Mouse (Mus musculus): ENCODE measurements at regions not wholly inside any gene's neighbourhood (a gene's known extent, or its start where the extent isn't known, plus 50 kb on each side); places are given as distances from the start of the nearest gene placed in this dataset.

GRCm38 (mm10) chr1:125234747-125235146, 200.8 kb downstream of the Actr3 start:
- Histone ChIP-seq H3K4me3 (no peak overlapping the region), H3K4me1 (no peaks in the 10 kb centered on the region)
- 91% methylated on average over 2 of the region's 2 CpGs for WGBS

GRCm38 (mm10) chr1:125223370-125223769, 212.2 kb downstream of the Actr3 start:
- Histone ChIP-seq H3K4me3 (no peak overlapping the region), H3K27ac (no peak overlapping the region), H3K36me3 (no peaks in the 10 kb centered on the region), H3K4me1 (no peaks in the 10 kb centered on the region), H3K27me3 (ENCODE audit: low read depth, poor library complexity, severe bottlenecking) (no peaks in the 10 kb centered on the region), H3K9me3 (replicated peaks) (no peaks in the 10 kb centered on the region)
- 75% methylated on average over 10 of the region's 10 CpGs for WGBS
- DNase-seq (ENCODE audit: low spot score) = no peak

More at GRCm38 (mm10) chr1:125234747-125235146, 200.8 kb downstream of the Actr3 start:
- Histone ChIP-seq H3K27me3 (ENCODE audit: low read depth, poor library complexity, severe bottlenecking) (no peaks in the 10 kb centered on the region), H3K36me3 (no peaks in the 10 kb centered on the region), H3K9me3 (replicated peaks) (no peaks in the 10 kb centered on the region), H3K27ac (no peak overlapping the region)
- no peak for DNase-seq (ENCODE audit: low spot score)

GRCm38 (mm10) chr1:125216192-125216591, 219.3 kb downstream of the Actr3 start:
- H3K9me3 ChIP-seq (replicated peaks) = no peaks in the 10 kb centered on the region
- WGBS = 90% methylated on average over 6 of the region's 6 CpGs
- no peak overlapping the region for H3K27ac ChIP-seq
- no peak for DNase-seq (ENCODE audit: low spot score)
- no peaks in the 10 kb centered on the region for H3K4me1 ChIP-seq
- no peaks in the 10 kb centered on the region for H3K27me3 ChIP-seq (ENCODE audit: low read depth, poor library complexity, severe bottlenecking)
- no peak overlapping the region for H3K4me3 ChIP-seq
- H3K36me3 ChIP-seq = no peaks in the 10 kb centered on the region

- Histone ChIP-seq H3K4me1 (no peaks in the 10 kb centered on the region), H3K4me3 (no peak overlapping the region), H3K27me3 (ENCODE audit: low read depth, poor library complexity, severe bottlenecking) (no peaks in the 10 kb centered on the region), H3K27ac (no peak overlapping the region), H3K36me3 (no peaks in the 10 kb centered on the region), H3K9me3 (replicated peaks) (no peaks in the 10 kb centered on the region)
- DNase-seq (ENCODE audit: low spot score) = no peak
- 88% methylated on average over 1 of the region's 1 CpGs for WGBS
Observed at GRCm38 (mm10) chr1:125187091-125187490, 248.4 kb downstream of the Actr3 start.

- H3K36me3 ChIP-seq = no peaks in the 10 kb centered on the region
- H3K27ac ChIP-seq = no peak overlapping the region
- no peak overlapping the region for H3K4me3 ChIP-seq
- no peak for DNase-seq (ENCODE audit: low spot score)
- H3K9me3 ChIP-seq (replicated peaks) = no peaks in the 10 kb centered on the region; the same call in 1 of the 2 replicates
- H3K4me1 ChIP-seq = no peaks in the 10 kb centered on the region
- H3K27me3 ChIP-seq (ENCODE audit: low read depth, poor library complexity, severe bottlenecking) = no peaks in the 10 kb centered on the region
- 94% methylated on average over 15 of the region's 15 CpGs for WGBS
Observed at GRCm38 (mm10) chr1:125176124-125176937, 259.2 kb downstream of the Actr3 start.

- Histone ChIP-seq H3K27ac (no peak overlapping the region), H3K4me1 (no peaks in the 10 kb centered on the region), H3K4me3 (no peak overlapping the region), H3K9me3 (replicated peaks) (no peaks in the 10 kb centered on the region; the same call in 1 of the 2 replicates), H3K27me3 (ENCODE audit: low read depth, poor library complexity, severe bottlenecking) (no peaks in the 10 kb centered on the region), H3K36me3 (no peaks in the 10 kb centered on the region)
- DNase-seq (ENCODE audit: low spot score) = no peak
- 96% methylated on average over 13 of the region's 13 CpGs for WGBS
Observed at GRCm38 (mm10) chr1:125174725-125175124, 260.8 kb downstream of the Actr3 start.

GRCm38 (mm10) chr1:125172474-125172873, 263.1 kb downstream of the Actr3 start:
- H3K27me3 ChIP-seq (ENCODE audit: low read depth, poor library complexity, severe bottlenecking) = no peaks in the 10 kb centered on the region
- peaks cover 2% of the 10 kb centered on the region; the same call in 1 of the 2 replicates for H3K9me3 ChIP-seq (replicated peaks)
- H3K4me1 ChIP-seq = no peaks in the 10 kb centered on the region
- no peak overlapping the region for H3K27ac ChIP-seq
- H3K4me3 ChIP-seq = no peak overlapping the region
- no peak for DNase-seq (ENCODE audit: low spot score)
- no peaks in the 10 kb centered on the region for H3K36me3 ChIP-seq
- WGBS = 80% methylated on average over 1 of the region's 1 CpGs

- H3K4me1 ChIP-seq = no peaks in the 10 kb centered on the region
- no peak overlapping the region for H3K4me3 ChIP-seq
- DNase-seq (ENCODE audit: low spot score) = no peak
- H3K27ac ChIP-seq = no peak overlapping the region
- 81% methylated on average over 1 of the region's 1 CpGs for WGBS
- H3K27me3 ChIP-seq (ENCODE audit: low read depth, poor library complexity, severe bottlenecking) = no peaks in the 10 kb centered on the region
- 0 out of 2 replicates have a peak, but pooled peaks cover 2% of the 10 kb centered on the region for H3K9me3 ChIP-seq (replicated peaks)
- no peaks in the 10 kb centered on the region for H3K36me3 ChIP-seq
Observed at GRCm38 (mm10) chr1:125165226-125165625, 270.3 kb downstream of the Actr3 start.

- Histone ChIP-seq H3K4me1 (peaks cover 8% of the 10 kb centered on the region), H3K27me3 (ENCODE audit: low read depth, poor library complexity, severe bottlenecking) (no peaks in the 10 kb centered on the region), H3K36me3 (no peaks in the 10 kb centered on the region), H3K4me3 (no peak overlapping the region), H3K9me3 (replicated peaks) (no peaks in the 10 kb centered on the region), H3K27ac (no peak overlapping the region)
- WGBS = 53% methylated on average over 4 of the region's 4 CpGs
- DNase-seq (ENCODE audit: low spot score) = no peak
Observed at GRCm38 (mm10) chr1:125158481-125158880, 277.0 kb downstream of the Actr3 start.

- H3K4me1 ChIP-seq = peaks cover 8% of the 10 kb centered on the region
- H3K4me3 ChIP-seq = no peak overlapping the region
- WGBS = 94% methylated on average over 2 of the region's 2 CpGs
- no peaks in the 10 kb centered on the region for H3K36me3 ChIP-seq
- H3K9me3 ChIP-seq (replicated peaks) = no peaks in the 10 kb centered on the region
- H3K27me3 ChIP-seq (ENCODE audit: low read depth, poor library complexity, severe bottlenecking) = no peaks in the 10 kb centered on the region
- no peak overlapping the region for H3K27ac ChIP-seq
- DNase-seq (ENCODE audit: low spot score) = no peak
Observed at GRCm38 (mm10) chr1:125156093-125156492, 279.4 kb downstream of the Actr3 start.

GRCm38 (mm10) chr1:125149817-125150216, 285.7 kb downstream of the Actr3 start:
- Histone ChIP-seq H3K27me3 (ENCODE audit: low read depth, poor library complexity, severe bottlenecking) (no peaks in the 10 kb centered on the region), H3K4me3 (no peak overlapping the region), H3K36me3 (no peaks in the 10 kb centered on the region), H3K4me1 (no peaks in the 10 kb centered on the region), H3K9me3 (replicated peaks) (no peaks in the 10 kb centered on the region), H3K27ac (no peak overlapping the region)
- DNase-seq (ENCODE audit: low spot score) = no peak

- no peak overlapping the region for H3K4me3 ChIP-seq
- 50% methylated on average over 3 of the region's 3 CpGs for WGBS
- no peaks in the 10 kb centered on the region for H3K9me3 ChIP-seq (replicated peaks)
- 0 out of 2 replicates have a peak, but pooled peaks cover 3% of the 10 kb centered on the region for H3K4me1 ChIP-seq
- no peaks in the 10 kb centered on the region for H3K27me3 ChIP-seq (ENCODE audit: low read depth, poor library complexity, severe bottlenecking)
- H3K36me3 ChIP-seq = no peaks in the 10 kb centered on the region
- no peak for DNase-seq (ENCODE audit: low spot score)
- no peak overlapping the region for H3K27ac ChIP-seq
Observed at GRCm38 (mm10) chr1:125123861-125124260, 311.7 kb downstream of the Actr3 start.

- Histone ChIP-seq H3K27ac (no peak overlapping the region), H3K9me3 (replicated peaks) (no peaks in the 10 kb centered on the region), H3K27me3 (ENCODE audit: low read depth, poor library complexity, severe bottlenecking) (no peaks in the 10 kb centered on the region), H3K4me1 (no peaks in the 10 kb centered on the region), H3K36me3 (no peaks in the 10 kb centered on the region), H3K4me3 (no peak overlapping the region)
- no peak for DNase-seq (ENCODE audit: low spot score)
- WGBS = 86% methylated on average over 2 of the region's 2 CpGs
Observed at GRCm38 (mm10) chr1:125100596-125100995, 334.9 kb downstream of the Actr3 start.

All from limb, embryonic 10.5 days (tissue).